Comparison of ENCODE assay signal across 10 mouse cellular contexts in the genomic region with DNA sequence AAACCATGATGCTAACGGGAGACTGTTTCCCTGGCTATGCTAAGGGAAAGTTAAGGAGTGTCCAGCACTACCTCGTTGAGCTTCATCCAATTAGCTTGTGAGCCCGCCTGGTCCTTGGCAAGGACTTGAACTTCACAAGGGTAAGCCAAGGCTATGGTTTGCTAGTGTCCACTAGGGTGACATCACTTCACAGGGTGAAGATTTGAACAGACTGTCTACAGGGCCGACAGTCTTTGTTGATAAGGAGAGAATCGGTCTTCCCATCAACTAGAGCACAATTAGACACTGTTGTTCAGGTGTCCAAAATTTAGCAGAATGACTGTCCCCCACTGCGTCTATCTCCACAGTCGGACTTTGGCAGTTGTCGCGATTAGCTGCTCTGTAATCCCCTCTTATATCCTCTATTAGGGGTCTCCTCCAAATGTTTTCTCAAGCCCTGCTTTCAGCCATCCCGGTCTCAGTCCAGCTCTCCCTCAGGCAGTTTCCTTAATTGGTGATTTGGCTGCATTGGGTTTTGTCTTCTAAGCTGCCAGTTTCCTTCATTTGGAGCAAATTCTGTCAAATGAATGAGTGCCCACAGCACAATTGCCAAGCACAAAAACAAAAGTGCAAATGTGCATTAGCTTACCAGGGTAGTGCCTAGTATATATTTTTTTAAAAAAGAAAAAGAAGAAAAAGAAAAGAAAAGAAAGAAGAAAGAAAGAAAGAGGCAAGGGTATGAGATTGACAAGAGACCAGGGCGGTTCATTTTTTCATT. TPM values are rescaled to one million over a fixed set of nuclear protein-coding genes. Genes with fewer than 3 reads are reported as not detected.
DNase-seq lines count a peak whose midpoint lies in the region; ATAC-seq and TF ChIP-seq lines count a peak whose summit lies in the region.
"Had no signal": no experiment of that assay in that cellular context is flagged by ENCODE, and none has a peak within 500 bp of the region (broad histone marks: within the 10 kb centered on the region; RNA-seq: fewer than 3 reads in every experiment).

No protein-coding gene starts in this region.

- H3K4me1 ChIP-seq in forebrain, embryonic 12.5 days = peaks cover 9% of the 10 kb centered on the region
- H3K4me1 ChIP-seq in hindbrain, postnatal 0 days (ENCODE audit: insufficient read depth, low read length) = no peaks in the 10 kb centered on the region
- H3K4me1 ChIP-seq in neural tube, embryonic 15.5 days = peaks cover 9% of the 10 kb centered on the region
- no peaks in the 10 kb centered on the region for H3K4me1 ChIP-seq in stomach, postnatal 0 days (replicated peaks; ENCODE audit: control insufficient read depth, insufficient read depth)
- H3K4me1 ChIP-seq: lung, embryonic 15.5 days had no signal

- DNase-seq in left cerebral cortex, adult 2 months (ENCODE audit: extremely low spot score in 1 of 2, low spot score in 2 of 2) = no peak
- DNase-seq in left cerebral cortex, postnatal 36 days (ENCODE audit: low spot score in 2 of 2) = no peak
- DNase-seq in hindbrain, postnatal 0 days (ENCODE audit: low spot score) = peak; percentile 42
- no peak for DNase-seq in stomach, postnatal 0 days (ENCODE audit: low spot score)
- DNase-seq: right cerebral cortex, postnatal 14 days had no signal

- no peak overlapping the region for H3K9ac ChIP-seq in forebrain, embryonic 12.5 days
- no peak overlapping the region for H3K9ac ChIP-seq in hindbrain, postnatal 0 days (replicated peaks; ENCODE audit: low read length)
- H3K9ac ChIP-seq in neural tube, embryonic 15.5 days (replicated peaks) = no peak overlapping the region
- H3K9ac ChIP-seq in stomach, postnatal 0 days (ENCODE audit: low read length) = no peak overlapping the region
- H3K9ac ChIP-seq: lung, embryonic 15.5 days had no signal

- H3K9me3 ChIP-seq in forebrain, embryonic 12.5 days = no peaks in the 10 kb centered on the region
- no peaks in the 10 kb centered on the region for H3K9me3 ChIP-seq in hindbrain, postnatal 0 days (ENCODE audit: low read length)
- H3K9me3 ChIP-seq in neural tube, embryonic 15.5 days (replicated peaks) = no peaks in the 10 kb centered on the region
- no peaks in the 10 kb centered on the region for H3K9me3 ChIP-seq in stomach, postnatal 0 days (ENCODE audit: control insufficient read depth, low read length)
- H3K9me3 ChIP-seq: lung, embryonic 15.5 days had no signal

- intact Hi-C loops in left cerebral cortex, adult 2 months (cut with DNase I) = no loop called here
- intact Hi-C loops in left cerebral cortex, postnatal 36 days (cut with DNase I) = no loop called here

- 30% methylated on average over 11 of the region's 11 CpGs for WGBS in forebrain, embryonic 12.5 days
- WGBS in hindbrain, postnatal 0 days = 68% methylated on average over 11 of the region's 11 CpGs
- 52% methylated on average over 11 of the region's 11 CpGs for WGBS in neural tube, embryonic 15.5 days
- WGBS in stomach, postnatal 0 days = 82% methylated on average over 11 of the region's 11 CpGs

- H3K27ac ChIP-seq in left cerebral cortex, adult 2 months = no peak overlapping the region
- peak overlapping the region; percentile 78 for H3K27ac ChIP-seq in forebrain, embryonic 12.5 days
- H3K27ac ChIP-seq in hindbrain, postnatal 0 days = peak overlapping the region; percentile 8; the same call in 1 of the 2 replicates
- H3K27ac ChIP-seq in neural tube, embryonic 15.5 days (replicated peaks) = peak overlapping the region; percentile 77
- no peak overlapping the region for H3K27ac ChIP-seq in stomach, postnatal 0 days (replicated peaks)
- H3K27ac ChIP-seq: lung, embryonic 15.5 days had no signal

- no peak for TF ChIP-seq EP300 in stomach, postnatal 0 days (optimal IDR thresholded peaks at IDR 0.05)

- peak overlapping the region; percentile 24; the same call in 1 of the 2 replicates for H3K4me3 ChIP-seq in left cerebral cortex, adult 2 months
- 0 out of 2 replicates have a peak overlapping the region, but pooled peaks have one; percentile 10 for H3K4me3 ChIP-seq in forebrain, embryonic 12.5 days (replicated peaks)
- no peak overlapping the region for H3K4me3 ChIP-seq in hindbrain, postnatal 0 days (ENCODE audit: low read length)
- peak overlapping the region; percentile 5; the same call in 1 of the 2 replicates for H3K4me3 ChIP-seq in neural tube, embryonic 15.5 days (replicated peaks)
- no peak overlapping the region for H3K4me3 ChIP-seq in stomach, postnatal 0 days (ENCODE audit: low read depth, low read length)
- H3K4me3 ChIP-seq: lung, embryonic 15.5 days had no signal

- TF ChIP-seq CTCF in left cerebral cortex, adult 2 months (IDR thresholded peaks at IDR 0.05) = no peak
- TF ChIP-seq CTCF in hindbrain, postnatal 0 days (IDR thresholded peaks at IDR 0.05; ENCODE audit: low read depth) = no peak
- no peak for TF ChIP-seq CTCF in stomach, postnatal 0 days (IDR thresholded peaks at IDR 0.05; ENCODE audit: low read depth)

- peak; percentile 76; the same call in 1 of the 2 replicates for ATAC-seq in forebrain, embryonic 12.5 days (ENCODE audit: low FRiP score)
- no peak for ATAC-seq in hindbrain, postnatal 0 days
- ATAC-seq in neural tube, embryonic 15.5 days (ENCODE audit: low FRiP score) = no peak; the same call in 1 of the 2 replicates
- no peak for ATAC-seq in granulocyte monocyte progenitor cell, adult 5-6 weeks (replicated peaks; ENCODE audit: poor library complexity, severe bottlenecking)
- no peak for ATAC-seq in stomach, postnatal 0 days (ENCODE audit: low FRiP score, low TSS enrichment)
- ATAC-seq: activated CD4-positive, CD25-positive, alpha-beta regulatory T cell, adult 4 months had no signal

- H3K27me3 ChIP-seq in forebrain, embryonic 12.5 days = no peaks in the 10 kb centered on the region
- H3K27me3 ChIP-seq in hindbrain, postnatal 0 days (ENCODE audit: insufficient read depth, low read length) = no peaks in the 10 kb centered on the region
- H3K27me3 ChIP-seq in neural tube, embryonic 15.5 days (replicated peaks) = no peaks in the 10 kb centered on the region
- H3K27me3 ChIP-seq in stomach, postnatal 0 days (ENCODE audit: control insufficient read depth, insufficient read depth, low read length) = no peaks in the 10 kb centered on the region

- no peaks in the 10 kb centered on the region for H3K36me3 ChIP-seq in forebrain, embryonic 12.5 days (replicated peaks)
- no peaks in the 10 kb centered on the region for H3K36me3 ChIP-seq in hindbrain, postnatal 0 days (ENCODE audit: insufficient read depth, low read length)
- no peaks in the 10 kb centered on the region for H3K36me3 ChIP-seq in neural tube, embryonic 15.5 days
- H3K36me3 ChIP-seq in stomach, postnatal 0 days (ENCODE audit: control insufficient read depth, insufficient read depth, low read length) = no peaks in the 10 kb centered on the region
- H3K36me3 ChIP-seq: lung, embryonic 15.5 days had no signal

- peak overlapping the region; percentile 43 for H3K4me2 ChIP-seq in forebrain, embryonic 12.5 days
- H3K4me2 ChIP-seq in hindbrain, postnatal 0 days (ENCODE audit: low read depth, low read length) = peak overlapping the region; percentile 29
- peak overlapping the region; percentile 47 for H3K4me2 ChIP-seq in neural tube, embryonic 15.5 days
- H3K4me2 ChIP-seq in stomach, postnatal 0 days (replicated peaks; ENCODE audit: low read depth) = no peak overlapping the region
- H3K4me2 ChIP-seq: lung, embryonic 15.5 days had no signal

RNA-seq across cellular contexts. Expression of gene Gm5617, which starts 21.6 kb away (rescaled TPM):
- 1 to 10 TPM; 9.3 to 9.4 TPM for total RNA-seq in left cerebral cortex, adult 2 months (2021)
- 10 to 100 TPM; 11.0 to 12.0 TPM for total RNA-seq in left cerebral cortex, postnatal 36 days (2021)
- 37.0 and 39.1 TPM in 2 replicates for polyA plus RNA-seq in forebrain, embryonic 12.5 days (2016; fragmentation: Nextera tagmentation; extraction: Ambion mirVana)
- 16.2 and 32.2 TPM in 2 replicates for total RNA-seq in hindbrain, postnatal 0 days (2014; rRNA removed)
- polyA plus RNA-seq in hindbrain, postnatal 0 days (2015; fragmentation: Nextera tagmentation; extraction: Ambion mirVana) = 30.8 and 31.3 TPM in 2 replicates
- polyA plus RNA-seq in neural tube, embryonic 15.5 days (2015; fragmentation: Nextera tagmentation; extraction: Ambion mirVana) = 20.7 and 24.6 TPM in 2 replicates
- total RNA-seq in granulocyte monocyte progenitor cell, adult 5-6 weeks (2014; fragmentation: Nextera tagmentation) = 4.6 and 25.5 TPM in 2 replicates
- total RNA-seq in granulocyte monocyte progenitor cell, adult 5-6 weeks (2017) = 0.52 and 4.2 TPM in 2 replicates
- polyA plus RNA-seq in stomach, postnatal 0 days (2015; fragmentation: Nextera tagmentation; extraction: Ambion mirVana) = 49.6 and 50.4 TPM in 2 replicates

RNA-seq across cellular contexts. Expression of gene Rbm7, which starts 21.7 kb away (rescaled TPM):
- 10 to 100 TPM; 32.1 to 36.1 TPM for total RNA-seq in left cerebral cortex, adult 2 months (2021)
- total RNA-seq in left cerebral cortex, postnatal 36 days (2021) = 10 to 100 TPM; 35.2 to 36.5 TPM
- polyA plus RNA-seq in forebrain, embryonic 12.5 days (2016; fragmentation: Nextera tagmentation; extraction: Ambion mirVana) = 109 and 111 TPM in 2 replicates
- total RNA-seq in hindbrain, postnatal 0 days (2014; rRNA removed) = 41.3 and 51.5 TPM in 2 replicates
- polyA plus RNA-seq in hindbrain, postnatal 0 days (2015; fragmentation: Nextera tagmentation; extraction: Ambion mirVana) = 74.4 and 83.3 TPM in 2 replicates
- polyA plus RNA-seq in neural tube, embryonic 15.5 days (2015; fragmentation: Nextera tagmentation; extraction: Ambion mirVana) = 78.0 and 93.7 TPM in 2 replicates
- 76.4 and 85.5 TPM in 2 replicates for total RNA-seq in granulocyte monocyte progenitor cell, adult 5-6 weeks (2014; fragmentation: Nextera tagmentation)
- total RNA-seq in granulocyte monocyte progenitor cell, adult 5-6 weeks (2017) = 105 and 130 TPM in 2 replicates
- polyA plus RNA-seq in stomach, postnatal 0 days (2015; fragmentation: Nextera tagmentation; extraction: Ambion mirVana) = 86.8 and 87.9 TPM in 2 replicates

RNA-seq across cellular contexts. Expression of gene Rexo2, which starts 36.4 kb away (rescaled TPM):
- total RNA-seq in left cerebral cortex, adult 2 months (2021) = 10 to 100 TPM; 95.4 to 99.5 TPM
- 100 to 1,000 TPM in 1 of 2 experiments, 10 to 100 TPM in 1; 97.9 to 101 TPM for total RNA-seq in left cerebral cortex, postnatal 36 days (2021)
- 95.8 and 107 TPM in 2 replicates for polyA plus RNA-seq in forebrain, embryonic 12.5 days (2016; fragmentation: Nextera tagmentation; extraction: Ambion mirVana)
- total RNA-seq in hindbrain, postnatal 0 days (2014; rRNA removed) = 32.5 and 46.5 TPM in 2 replicates
- polyA plus RNA-seq in hindbrain, postnatal 0 days (2015; fragmentation: Nextera tagmentation; extraction: Ambion mirVana) = 93.1 and 94.6 TPM in 2 replicates
- polyA plus RNA-seq in neural tube, embryonic 15.5 days (2015; fragmentation: Nextera tagmentation; extraction: Ambion mirVana) = 133 and 135 TPM in 2 replicates
- total RNA-seq in granulocyte monocyte progenitor cell, adult 5-6 weeks (2014; fragmentation: Nextera tagmentation) = 93.9 and 124 TPM in 2 replicates
- 131 and 156 TPM in 2 replicates for total RNA-seq in granulocyte monocyte progenitor cell, adult 5-6 weeks (2017)
- polyA plus RNA-seq in stomach, postnatal 0 days (2015; fragmentation: Nextera tagmentation; extraction: Ambion mirVana) = 152 and 172 TPM in 2 replicates

Comparison
In these comparisons a context has a peak if more than half of its experiments do, and no peak if none do; other contexts are left out.
1. H3K27ac ChIP-seq: peak in forebrain, embryonic 12.5 days (single experiment), hindbrain, postnatal 0 days (single experiment) and neural tube, embryonic 15.5 days (single experiment); none in left cerebral cortex, adult 2 months (single experiment) and stomach, postnatal 0 days (single experiment).
2. H3K4me3 ChIP-seq: peak in left cerebral cortex, adult 2 months (single experiment), forebrain, embryonic 12.5 days (single experiment) and neural tube, embryonic 15.5 days (single experiment); none in hindbrain, postnatal 0 days (single experiment) and stomach, postnatal 0 days (single experiment).